Mouse (Mus musculus): Measurements from ENCODE around the gene Pdlim5.

- no peak for TF ChIP-seq CTCF (IDR thresholded peaks at IDR 0.05; ENCODE audit: borderline replicate concordance, extremely low read depth, insufficient read depth, insufficient read length)
- no peak for TF ChIP-seq POLR2A (IDR thresholded peaks at IDR 0.05; ENCODE audit: borderline replicate concordance, extremely low read depth, insufficient read depth, insufficient read length, poor library complexity, severe bottlenecking)
Measured at GRCm38 (mm10) chr3:142207488-142207887, 188.0 kb downstream of the Pdlim5 start.

Measured in brain, embryonic 14.5 days (tissue).